Mouse (Mus musculus) liver, adult 2 months (tissue): ENCODE results near the gene Mb21d2.

Source experiments
- CTCF ChIP-seq: fragments of 200-500 bp; IDR thresholded peaks from 2 replicates; pipeline ENCODE4 v1.5.1; 2011; ENCODE audit warnings: low read depth, low read length, control low read depth
- POLR2A ChIP-seq: fragments of 200-500 bp; IDR thresholded peaks from 2 replicates; pipeline ENCODE4 v1.6.1; 2011; ENCODE audit warnings: low read length, control low read depth; ENCODE audit not compliant: insufficient read depth; ENCODE audit errors: extremely low read depth

DNA sequence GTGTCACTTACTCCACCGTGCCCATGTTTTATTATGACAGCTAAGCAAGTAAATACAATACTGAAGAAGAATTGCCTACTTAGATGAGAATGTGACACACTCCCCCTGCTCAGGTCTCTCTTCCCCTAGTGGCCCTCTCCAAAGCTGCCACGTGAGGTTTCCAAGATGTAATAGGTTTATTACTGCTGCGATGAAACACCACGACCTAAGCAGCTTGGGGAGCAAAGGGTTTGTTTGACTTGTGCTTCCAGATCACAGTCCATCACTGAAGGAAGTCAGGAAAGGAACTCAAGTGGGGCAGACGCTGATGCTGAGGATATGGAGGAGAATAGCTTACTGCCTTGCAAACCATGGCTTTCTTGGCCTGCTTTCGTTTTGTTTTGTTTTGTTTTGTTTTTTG lies 65.9 kb downstream of the Mb21d2 start:
- TF ChIP-seq POLR2A, result no peak
- no peak for TF ChIP-seq CTCF
